Mouse (Mus musculus): ENCODE measurements around the gene Npr2. TPM values are rescaled to one million over a fixed set of nuclear protein-coding genes. Genes with fewer than 3 reads are reported as not detected.
A peak's percentile ranks its signal among the peaks of the same experiment; 100 is the strongest.

Gene Npr2
- polyA plus RNA-seq, 1 experiment from 2014 or later: 4.8 TPM

GRCm38 (mm10) chr4:43655656-43656338, 24.1 kb downstream of the Npr2 start:
- peak overlapping the region; percentile 92 for H3K9ac ChIP-seq (ENCODE audit: low read length)
- DNase-seq (ENCODE audit: low spot score) (no peak), ATAC-seq (ENCODE audit: low FRiP score, low TSS enrichment) (peak; percentile 41)
- no peaks in the 10 kb centered on the region for H3K27me3 ChIP-seq (ENCODE audit: control insufficient read depth, insufficient read depth, low read length)
- H3K36me3 ChIP-seq (ENCODE audit: control insufficient read depth, insufficient read depth, low read length): no peaks in the 10 kb centered on the region
- H3K4me1 ChIP-seq (replicated peaks; ENCODE audit: control insufficient read depth, insufficient read depth): no peaks in the 10 kb centered on the region
- H3K4me3 ChIP-seq (ENCODE audit: low read depth, low read length): peak overlapping the region; percentile 73
- H3K27ac ChIP-seq (replicated peaks): peak overlapping the region; percentile 86
- H3K4me2 ChIP-seq (replicated peaks; ENCODE audit: low read depth): peak overlapping the region; percentile 63
- WGBS: 4% methylated on average over 34 of the region's 34 CpGs
- TF ChIP-seq CTCF (IDR thresholded peaks at IDR 0.05; ENCODE audit: low read depth) (no peak), EP300 (optimal IDR thresholded peaks at IDR 0.05) (no peak)
- H3K9me3 ChIP-seq (ENCODE audit: control insufficient read depth, low read length): no peaks in the 10 kb centered on the region

- no peaks in the 10 kb centered on the region for H3K9me3 ChIP-seq (ENCODE audit: control insufficient read depth, low read length)
- H3K4me1 ChIP-seq (replicated peaks; ENCODE audit: control insufficient read depth, insufficient read depth): no peaks in the 10 kb centered on the region
- H3K9ac ChIP-seq (ENCODE audit: low read length): peak within 1 kb of the TSS; percentile 92
- WGBS: under 1% methylated on average over 34 of the region's 34 CpGs
- H3K27ac ChIP-seq (replicated peaks): peak within 1 kb of the TSS; percentile 86
- TF ChIP-seq CTCF (IDR thresholded peaks at IDR 0.05; ENCODE audit: low read depth) (no peak; the same call in none of the 2 replicates), EP300 (optimal IDR thresholded peaks at IDR 0.05) (no peak)
- H3K36me3 ChIP-seq (ENCODE audit: control insufficient read depth, insufficient read depth, low read length): no peaks in the 10 kb centered on the region
- H3K4me3 ChIP-seq (ENCODE audit: low read depth, low read length): peak within 1 kb of the TSS; percentile 73
- DNase-seq (ENCODE audit: low spot score) (peak; percentile 95), ATAC-seq (ENCODE audit: low FRiP score, low TSS enrichment) (peak; percentile 97)
- no peaks in the 10 kb centered on the region for H3K27me3 ChIP-seq (ENCODE audit: control insufficient read depth, insufficient read depth, low read length)
- peak within 1 kb of the TSS; percentile 63 for H3K4me2 ChIP-seq (replicated peaks; ENCODE audit: low read depth)
These were observed 24.8 kb downstream of the Npr2 start, which contains the start of gene Hint2 for GRCm38 (mm10) chr4:43656339-43657109. Hint2 (minus strand) TSS chr4:43656466.

- Histone ChIP-seq H3K36me3 (ENCODE audit: control insufficient read depth, insufficient read depth, low read length) (no peaks in the 10 kb centered on the region), H3K4me1 (replicated peaks; ENCODE audit: control insufficient read depth, insufficient read depth) (no peaks in the 10 kb centered on the region), H3K4me2 (replicated peaks; ENCODE audit: low read depth) (peak overlapping the region; percentile 63; the same call in 1 of the 2 replicates), H3K27ac (replicated peaks) (no peak overlapping the region), H3K4me3 (ENCODE audit: low read depth, low read length) (peak overlapping the region; percentile 73; the same call in 1 of the 2 replicates), H3K9ac (ENCODE audit: low read length) (no peak overlapping the region), H3K9me3 (ENCODE audit: control insufficient read depth, low read length) (no peaks in the 10 kb centered on the region), H3K27me3 (ENCODE audit: control insufficient read depth, insufficient read depth, low read length) (no peaks in the 10 kb centered on the region)
- no peak for TF ChIP-seq EP300 (optimal IDR thresholded peaks at IDR 0.05)
- peak; percentile 28 for TF ChIP-seq CTCF (IDR thresholded peaks at IDR 0.05; ENCODE audit: low read depth)
- ATAC-seq (ENCODE audit: low FRiP score, low TSS enrichment) (no peak), DNase-seq (ENCODE audit: low spot score) (no peak)
- WGBS: 60% methylated on average over 4 of the region's 4 CpGs
These were observed 25.4 kb downstream of the Npr2 start for GRCm38 (mm10) chr4:43657146-43657545.

- TF ChIP-seq CTCF (IDR thresholded peaks at IDR 0.05; ENCODE audit: low read depth) (peak; percentile 70), EP300 (optimal IDR thresholded peaks at IDR 0.05) (no peak)
- DNase-seq (ENCODE audit: low spot score): no peak
- no peaks in the 10 kb centered on the region for H3K9me3 ChIP-seq (ENCODE audit: control insufficient read depth, low read length)
- no peaks in the 10 kb centered on the region for H3K36me3 ChIP-seq (ENCODE audit: control insufficient read depth, insufficient read depth, low read length)
- H3K4me1 ChIP-seq (replicated peaks; ENCODE audit: control insufficient read depth, insufficient read depth): 0 out of 2 replicates have a peak, but pooled peaks cover 4% of the 10 kb centered on the region
- H3K4me3 ChIP-seq (ENCODE audit: low read depth, low read length): no peak overlapping the region
- no peaks in the 10 kb centered on the region for H3K27me3 ChIP-seq (ENCODE audit: control insufficient read depth, insufficient read depth, low read length)
- no peak for ATAC-seq (ENCODE audit: low FRiP score, low TSS enrichment)
- H3K9ac ChIP-seq (ENCODE audit: low read length): no peak overlapping the region
- H3K4me2 ChIP-seq (replicated peaks; ENCODE audit: low read depth): no peak overlapping the region
- H3K27ac ChIP-seq (replicated peaks): no peak overlapping the region
- 24% methylated on average over 4 of the region's 4 CpGs for WGBS
These were observed 34.7 kb downstream of the Npr2 start for GRCm38 (mm10) chr4:43666412-43666811.

- peak; percentile 95 for ATAC-seq (ENCODE audit: low FRiP score, low TSS enrichment)
- Histone ChIP-seq H3K27me3 (ENCODE audit: control insufficient read depth, insufficient read depth, low read length) (no peaks in the 10 kb centered on the region), H3K9me3 (ENCODE audit: control insufficient read depth, low read length) (no peaks in the 10 kb centered on the region), H3K4me3 (ENCODE audit: low read depth, low read length) (peak within 1 kb of the TSS; percentile 83), H3K9ac (ENCODE audit: low read length) (peak within 1 kb of the TSS; percentile 90), H3K4me2 (replicated peaks; ENCODE audit: low read depth) (peak within 1 kb of the TSS; percentile 93), H3K36me3 (ENCODE audit: control insufficient read depth, insufficient read depth, low read length) (no peaks in the 10 kb centered on the region), H3K4me1 (replicated peaks; ENCODE audit: control insufficient read depth, insufficient read depth) (0 out of 2 replicates have a peak, but pooled peaks cover 4% of the 10 kb centered on the region), H3K27ac (replicated peaks) (peak within 1 kb of the TSS; percentile 73)
- WGBS: 2% methylated on average over 41 of the region's 41 CpGs
- DNase-seq (ENCODE audit: low spot score): peak; percentile 93
- no peak for TF ChIP-seq EP300 (optimal IDR thresholded peaks at IDR 0.05)
- TF ChIP-seq CTCF (IDR thresholded peaks at IDR 0.05; ENCODE audit: low read depth): no peak
These were observed 37.2 kb downstream of the Npr2 start, which contains the start of the genes Tmem8b and Fam221b for GRCm38 (mm10) chr4:43668782-43669427. Tmem8b (plus strand) TSS chr4:43668971. Fam221b (minus strand) TSS chr4:43669145.
